Mouse (Mus musculus) E14TG2a.4 (cell line): ENCODE results near the gene 2310034G01Rik.

ENCODE experiments used
- CTCF ChIP-seq: conservative IDR thresholded peaks from 2 replicates; pipeline ENCODE4 v1.5.1; 2014; ENCODE audit warnings: low read length
- POU5F1 ChIP-seq: IDR thresholded peaks from 2 replicates; pipeline ENCODE4 v1.6.1; 2014; ENCODE audit warnings: low read length, borderline replicate concordance

DNA sequence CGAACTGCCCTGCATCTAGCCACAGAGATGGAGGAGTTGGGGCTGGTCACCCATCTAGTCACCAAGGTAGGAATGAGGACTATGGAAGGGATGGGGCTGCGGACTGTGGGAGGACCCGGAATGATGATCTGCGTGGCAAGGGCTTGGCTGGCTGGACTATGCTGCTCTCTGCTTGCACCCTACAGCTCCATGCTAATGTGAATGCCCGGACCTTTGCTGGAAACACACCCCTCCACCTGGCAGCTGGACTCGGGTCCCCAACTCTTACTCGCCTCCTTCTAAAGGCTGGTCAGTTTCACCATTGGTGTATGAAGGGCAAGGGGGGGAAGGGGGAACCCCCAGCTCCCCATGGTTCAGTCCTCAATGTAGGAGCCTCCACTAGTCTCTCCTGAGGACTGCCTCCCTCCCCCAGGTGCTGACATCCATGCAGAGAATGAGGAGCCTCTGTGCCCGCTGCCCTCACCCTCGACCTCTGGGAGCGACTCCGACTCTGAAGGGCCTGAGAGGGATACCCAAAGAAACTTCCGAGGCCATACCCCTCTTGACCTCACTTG lies 39.7 kb downstream of the 2310034G01Rik start:
- TF ChIP-seq CTCF (no peak), POU5F1 (no peak)
